Mouse (Mus musculus) brain, embryonic 14.5 days (tissue): Measurements from ENCODE around the gene Ccdc173.

ENCODE experiments used
- CTCF ChIP-seq: fragments of 200-500 bp; IDR thresholded peaks from 2 replicates; pipeline ENCODE4 v1.5.1; 2012; ENCODE audit warnings: inconsistent platforms, mild to moderate bottlenecking, moderate library complexity, borderline replicate concordance; ENCODE audit not compliant: insufficient read depth, insufficient read length; ENCODE audit errors: extremely low read depth
- POLR2A ChIP-seq: fragments of 200-500 bp; IDR thresholded peaks from 2 replicates; pipeline ENCODE4 v1.6.1; 2012; ENCODE audit warnings: mild to moderate bottlenecking, inconsistent platforms, borderline replicate concordance; ENCODE audit not compliant: poor library complexity, insufficient read depth, insufficient read length, severe bottlenecking; ENCODE audit errors: extremely low read depth

DNA sequence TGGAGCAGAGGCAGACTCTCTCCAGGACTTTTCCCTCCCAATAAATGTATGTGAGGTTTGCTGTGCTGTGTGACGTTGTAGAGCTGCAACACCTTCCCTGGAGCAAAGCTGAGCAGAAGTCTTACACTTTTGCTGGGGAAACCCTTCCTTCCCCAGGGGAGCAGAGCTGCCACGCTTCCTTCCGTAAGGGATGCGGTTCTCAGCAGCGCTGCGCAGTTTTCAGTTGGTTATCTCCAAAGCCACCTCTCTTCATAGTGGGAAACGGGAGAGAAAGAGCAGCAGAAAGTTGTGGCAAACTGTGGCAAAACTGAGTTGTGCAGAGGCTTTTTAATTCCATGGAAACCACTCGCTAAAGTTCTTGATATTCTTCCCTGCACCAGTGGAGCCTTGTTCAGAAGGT is 14.4 kb upstream of the Ccdc173 start:
- TF ChIP-seq POLR2A (no peak), CTCF (no peak)
